Mouse (Mus musculus) T-helper 1 cell (primary cell): ENCODE data around the gene Slit3.

Experiments used
- in situ Hi-C: fragments of 300-600 bp; cut with MboI, MseI; formaldehyde crosslinking; loops from one replicate; pipeline ENCODE4 v1.15.1; 2025; ENCODE audit warnings: high pct_unique_total_duplicates

Gene Slit3

GRCm38 (mm10) chr11:35522802-35523452, 401.9 kb downstream of the Slit3 start:
- in situ Hi-C loops: no loop called here

- in situ Hi-C loops: no loop called here
Observed at GRCm38 (mm10) chr11:35523773-35524172, 402.7 kb downstream of the Slit3 start.

- in situ Hi-C loops: no loop called here
Observed at GRCm38 (mm10) chr11:35526219-35526762, 405.3 kb downstream of the Slit3 start.

- in situ Hi-C loops: no loop called here
Observed at GRCm38 (mm10) chr11:35527816-35528462, 406.9 kb downstream of the Slit3 start.

GRCm38 (mm10) chr11:35535027-35535426, 414.0 kb downstream of the Slit3 start:
- in situ Hi-C loops: no loop called here

- in situ Hi-C loops: no loop called here
Observed at GRCm38 (mm10) chr11:35537128-35538088, 416.4 kb downstream of the Slit3 start.

GRCm38 (mm10) chr11:35542731-35543130, 421.7 kb downstream of the Slit3 start:
- in situ Hi-C loops: no loop called here

GRCm38 (mm10) chr11:35544112-35545064, 423.4 kb downstream of the Slit3 start:
- in situ Hi-C loops: no loop called here

GRCm38 (mm10) chr11:35546081-35546822, 425.2 kb downstream of the Slit3 start:
- in situ Hi-C loops: no loop called here

GRCm38 (mm10) chr11:35550036-35550435, 429.0 kb downstream of the Slit3 start:
- in situ Hi-C loops: no loop called here

GRCm38 (mm10) chr11:35556192-35556591, 435.2 kb downstream of the Slit3 start:
- in situ Hi-C loops: no loop called here

GRCm38 (mm10) chr11:35557476-35557875, 436.5 kb downstream of the Slit3 start:
- in situ Hi-C loops: no loop called here

GRCm38 (mm10) chr11:35558311-35558710, 437.3 kb downstream of the Slit3 start:
- in situ Hi-C loops: no loop called here

- in situ Hi-C loops: no loop called here
Observed at GRCm38 (mm10) chr11:35559386-35559785, 438.4 kb downstream of the Slit3 start.

- in situ Hi-C loops: no loop called here
Observed at GRCm38 (mm10) chr11:35561760-35562159, 440.7 kb downstream of the Slit3 start.

- in situ Hi-C loops: no loop called here
Observed at GRCm38 (mm10) chr11:35565322-35565721, 444.3 kb downstream of the Slit3 start.

- in situ Hi-C loops: no loop called here
Observed at GRCm38 (mm10) chr11:35566686-35567085, 445.7 kb downstream of the Slit3 start.

- in situ Hi-C loops: no loop called here
Observed at GRCm38 (mm10) chr11:35569126-35569916, 448.3 kb downstream of the Slit3 start.

- in situ Hi-C loops: no loop called here
Observed at GRCm38 (mm10) chr11:35569957-35570356, 448.9 kb downstream of the Slit3 start.
